Mouse (Mus musculus) intestine, embryonic 16.5 days (tissue): ENCODE results near the gene Cobl. TPM values are rescaled to one million over a fixed set of nuclear protein-coding genes. Genes with fewer than 3 reads are reported as not detected.

Experiments used
- ATAC-seq: fragments of 200-750 bp; cut with Nextera tagmentation; 2 replicates; pipeline ENCODE4 v1.8.0; 2017; ENCODE audit warnings: moderate TSS enrichment, moderate library complexity
- H3K27ac ChIP-seq: fragments of 300-500 bp; sonication (generic); 2 replicates; pipeline ENCODE4 v1.5.1; 2014; ENCODE audit warnings: mild to moderate bottlenecking, low read length
- H3K27me3 ChIP-seq: fragments of 300-500 bp; sonication (generic); replicated peaks from 2 replicates; pipeline ENCODE4 v1.6.1; 2014; ENCODE audit warnings: low read length, control low read depth, mixed read lengths; ENCODE audit not compliant: control insufficient read depth, insufficient read depth
- H3K36me3 ChIP-seq: fragments of 300-500 bp; sonication (generic); 2 replicates; pipeline ENCODE4 v1.6.1; 2014; ENCODE audit warnings: low read length, control low read depth; ENCODE audit not compliant: control insufficient read depth, insufficient read depth
- H3K4me1 ChIP-seq: fragments of 300-500 bp; sonication (generic); 2 replicates; pipeline ENCODE4 v1.6.1; 2014; ENCODE audit warnings: low read length, control low read depth, mixed read lengths; ENCODE audit not compliant: control insufficient read depth, insufficient read depth
- H3K4me2 ChIP-seq: fragments of 300-500 bp; sonication (generic); 2 replicates; pipeline ENCODE4 v1.6.1; 2014; ENCODE audit warnings: low read depth, low read length, control low read depth
- H3K4me3 ChIP-seq: fragments of 300-500 bp; sonication (generic); 2 replicates; pipeline ENCODE4 v1.5.1; 2014; ENCODE audit warnings: mild to moderate bottlenecking, low read length
- H3K9ac ChIP-seq: fragments of 300-500 bp; sonication (generic); 2 replicates; pipeline ENCODE4 v1.6.1; 2014; ENCODE audit warnings: low read depth, low read length
- H3K9me3 ChIP-seq: fragments of 300-500 bp; sonication (generic); 2 replicates; pipeline ENCODE4 v1.6.1; 2016; ENCODE audit warnings: low read length, control low read depth; ENCODE audit not compliant: control insufficient read depth
- WGBS: fragments of 180-500 bp; shearing (Covaris S2); extraction: QIAGEN DNeasy Blood & Tissue Kit; methylation state at CpG from one replicate; pipeline ENCODE4 v1.1.7; 2014; 5-methylcytosine and 5-hydroxymethylcytosine counted together
- polyA plus RNA-seq: library from polyadenylated mRNA; unstranded; fragments of >200 nt; fragmentation: Nextera tagmentation; extraction: Ambion mirVana; gene quantifications from 2 replicates; pipeline ENCODE4 v1.2.1, GENCODE M21; 2015

Gene Cobl
- polyA plus RNA-seq, 1 experiment from 2014 or later = 7.4 TPM

DNA sequence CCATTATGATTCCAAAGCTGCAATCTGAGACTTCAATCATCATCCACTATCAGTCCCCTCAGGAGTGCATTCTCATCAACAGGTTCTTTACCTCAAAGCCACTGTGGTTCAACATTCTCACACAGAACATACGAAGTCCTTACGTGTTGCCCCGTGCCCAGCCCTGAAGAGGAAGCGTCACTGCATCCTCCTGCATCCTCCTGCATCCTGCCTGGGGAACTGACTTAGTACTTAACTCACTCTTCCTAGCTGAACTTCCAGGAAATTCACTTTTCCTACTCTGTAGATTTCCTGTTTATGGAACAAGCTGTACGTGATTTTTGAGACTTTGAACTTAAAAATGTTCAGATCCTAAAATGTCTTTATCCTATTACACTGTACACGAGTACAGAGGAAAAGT, 153.3 kb downstream of the Cobl start:
- Histone ChIP-seq H3K36me3 (no peaks in the 10 kb centered on the region), H3K9me3 (no peaks in the 10 kb centered on the region), H3K9ac (no peak overlapping the region), H3K27ac (no peak overlapping the region), H3K27me3 (no peaks in the 10 kb centered on the region), H3K4me2 (no peak overlapping the region), H3K4me1 (no peaks in the 10 kb centered on the region), H3K4me3 (no peak overlapping the region)
- WGBS = 78% methylated on average over 6 of the region's 6 CpGs
- ATAC-seq = no peak

DNA sequence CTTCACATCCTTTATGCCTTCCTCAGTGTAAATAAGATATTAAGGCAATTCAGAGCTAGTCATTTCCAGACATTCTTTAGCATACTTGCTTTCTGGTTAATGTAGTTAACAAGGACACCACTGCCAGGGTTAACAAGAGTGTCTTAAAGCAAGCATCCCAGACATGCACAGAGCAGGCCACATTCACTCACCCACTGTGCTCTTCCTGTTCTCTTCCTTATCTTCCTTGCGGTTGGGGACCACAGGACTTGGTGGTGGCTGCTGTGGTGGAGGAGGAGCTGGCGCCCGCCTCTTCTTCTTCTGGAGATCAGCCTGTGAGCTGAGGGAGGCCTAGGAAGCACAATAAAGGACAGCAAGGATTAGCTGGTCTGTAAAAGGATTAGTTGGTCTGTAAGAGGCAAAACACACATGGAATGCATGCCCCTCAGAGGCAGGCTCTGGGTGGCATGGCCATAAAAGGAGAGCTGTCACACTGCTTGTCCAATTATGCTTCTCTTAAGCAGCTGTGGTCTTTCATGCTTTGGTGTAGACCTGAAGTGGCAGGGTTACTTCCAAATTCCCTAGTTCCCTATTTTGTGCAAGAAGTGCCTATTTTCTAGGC, 155.2 kb downstream of the Cobl start:
- no peak overlapping the region for H3K4me3 ChIP-seq
- no peaks in the 10 kb centered on the region for H3K36me3 ChIP-seq
- no peak overlapping the region for H3K9ac ChIP-seq
- H3K27ac ChIP-seq = no peak overlapping the region
- H3K9me3 ChIP-seq = no peaks in the 10 kb centered on the region
- ATAC-seq = no peak
- H3K4me1 ChIP-seq = no peaks in the 10 kb centered on the region
- 58% methylated on average over 3 of the region's 3 CpGs for WGBS
- H3K27me3 ChIP-seq = no peaks in the 10 kb centered on the region
- no peak overlapping the region for H3K4me2 ChIP-seq

DNA sequence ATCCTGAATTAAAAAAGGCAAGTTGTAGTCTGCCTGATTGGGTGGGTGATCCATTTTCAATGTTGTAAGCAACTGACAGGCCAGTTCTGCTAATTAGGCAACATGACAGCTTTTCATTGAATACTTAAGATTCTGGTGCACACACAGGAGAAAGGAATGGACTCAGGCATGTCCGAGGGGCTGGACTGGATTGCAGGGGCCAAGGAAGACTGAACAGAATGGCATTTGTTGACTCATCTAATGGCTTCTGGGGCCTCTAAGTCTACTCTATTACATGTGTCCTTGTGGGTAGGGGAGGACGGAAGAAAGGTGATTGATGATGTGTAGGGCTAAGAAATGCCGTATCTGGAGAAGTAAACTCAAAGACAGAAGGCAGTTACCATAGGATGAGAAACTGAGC, 159.9 kb downstream of the Cobl start:
- H3K36me3 ChIP-seq = no peaks in the 10 kb centered on the region
- peaks cover 1% of the 10 kb centered on the region; the same call in 1 of the 2 replicates for H3K4me1 ChIP-seq
- H3K27me3 ChIP-seq = no peaks in the 10 kb centered on the region
- H3K27ac ChIP-seq = no peak overlapping the region
- 63% methylated on average over 3 of the region's 3 CpGs for WGBS
- H3K9me3 ChIP-seq = no peaks in the 10 kb centered on the region
- no peak overlapping the region for H3K4me3 ChIP-seq
- no peak overlapping the region for H3K9ac ChIP-seq
- no peak for ATAC-seq
- no peak overlapping the region for H3K4me2 ChIP-seq

DNA sequence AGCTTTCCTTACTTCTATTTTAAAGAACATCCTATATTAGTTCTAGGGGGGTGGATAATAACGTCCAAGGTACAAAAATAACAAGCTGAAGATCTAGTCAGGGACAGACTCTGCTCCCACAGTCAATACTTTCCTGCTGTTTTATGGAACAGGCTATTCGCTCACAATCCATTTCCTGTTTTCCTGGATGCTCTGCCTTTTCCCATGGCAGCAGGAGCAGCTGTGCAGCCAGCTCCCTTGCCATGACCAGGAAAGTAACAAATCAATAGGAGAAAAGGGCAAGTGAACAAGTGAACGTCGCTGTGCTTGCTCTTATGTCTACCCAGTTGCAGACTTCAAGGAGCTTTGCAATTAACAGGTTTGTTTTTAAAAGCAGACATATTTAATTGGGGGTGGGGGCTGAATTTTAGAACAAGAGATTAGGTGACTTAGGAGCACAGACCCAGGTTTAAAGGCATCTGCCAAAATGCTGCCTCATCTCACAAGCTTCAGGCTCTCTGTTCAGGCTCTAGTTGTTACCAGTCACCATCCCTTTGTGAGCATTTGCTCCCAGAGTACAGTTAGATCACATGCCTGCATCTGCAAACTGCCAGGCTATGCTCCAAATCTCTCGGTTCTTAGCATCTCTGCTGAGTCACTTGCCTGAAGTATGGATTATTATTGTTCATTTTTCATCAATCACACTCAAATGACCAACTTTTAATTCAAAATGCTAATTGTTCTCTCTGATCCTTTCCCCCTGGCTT, 164.9 kb downstream of the Cobl start:
- Histone ChIP-seq H3K4me3 (no peak overlapping the region), H3K4me2 (no peak overlapping the region), H3K27ac (peak overlapping the region; percentile 45; the same call in 1 of the 2 replicates), H3K9me3 (no peaks in the 10 kb centered on the region), H3K4me1 (peaks cover 4% of the 10 kb centered on the region; the same call in 1 of the 2 replicates), H3K9ac (no peak overlapping the region), H3K36me3 (no peaks in the 10 kb centered on the region), H3K27me3 (no peaks in the 10 kb centered on the region)
- 29% methylated on average over 5 of the region's 5 CpGs for WGBS
- 0 out of 2 replicates have a peak, but pooled peaks have one; percentile 16 for ATAC-seq

DNA sequence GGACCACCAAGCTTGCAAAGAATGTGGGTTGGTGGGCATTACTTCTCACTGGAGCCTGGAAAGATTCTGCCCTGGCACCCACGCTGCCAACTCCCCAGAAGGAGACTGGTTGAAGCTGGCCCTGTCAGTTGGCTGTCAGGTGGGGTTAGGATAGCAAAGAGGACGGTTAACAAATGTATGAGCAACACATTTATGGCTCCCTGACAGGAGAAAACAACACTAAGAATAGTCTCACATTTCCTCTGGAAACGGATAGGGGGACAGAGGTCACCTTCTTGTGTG, 173.2 kb downstream of the Cobl start:
- Histone ChIP-seq H3K9ac (no peak overlapping the region), H3K4me3 (no peak overlapping the region), H3K9me3 (no peaks in the 10 kb centered on the region), H3K4me2 (no peak overlapping the region), H3K36me3 (no peaks in the 10 kb centered on the region), H3K27ac (no peak overlapping the region), H3K4me1 (no peaks in the 10 kb centered on the region), H3K27me3 (no peaks in the 10 kb centered on the region)
- 27% methylated on average over 3 of the region's 3 CpGs for WGBS
- ATAC-seq = no peak

DNA sequence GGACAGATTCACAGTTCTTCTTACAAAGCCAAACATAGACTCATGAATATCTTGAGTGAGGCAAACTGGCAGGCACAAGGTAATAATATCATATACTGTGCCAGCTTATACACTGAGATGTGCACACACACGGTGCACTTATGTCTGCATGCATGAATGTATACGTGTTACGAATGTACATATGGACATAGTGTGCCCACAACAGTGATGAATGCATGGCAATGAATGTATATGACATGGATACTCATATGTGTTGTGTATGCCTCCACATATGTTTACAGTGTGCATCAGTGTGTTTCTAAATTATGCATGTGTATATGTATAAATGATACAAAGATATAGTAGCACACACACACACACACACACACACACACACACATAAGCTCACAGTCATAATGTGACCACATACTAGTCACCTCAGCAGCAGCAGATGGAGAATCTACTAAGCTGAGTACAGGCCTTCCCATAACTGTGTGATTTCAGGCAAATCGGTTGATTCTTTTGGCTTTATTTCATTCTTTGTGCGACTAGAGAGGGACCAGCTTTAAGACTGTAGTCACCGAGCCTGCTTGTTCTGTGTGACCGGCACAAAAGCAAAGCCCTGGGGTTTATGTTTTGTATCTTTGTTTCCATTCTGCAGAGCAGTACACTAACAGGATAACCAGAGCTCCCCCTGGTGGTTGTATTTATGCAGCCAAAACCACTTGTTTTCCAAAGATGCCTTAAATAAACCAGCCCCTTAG, 173.7 kb downstream of the Cobl start:
- ATAC-seq = 0 out of 2 replicates have a peak, but pooled peaks have one; percentile 50
- Histone ChIP-seq H3K4me3 (no peak overlapping the region), H3K4me1 (no peaks in the 10 kb centered on the region), H3K9me3 (no peaks in the 10 kb centered on the region), H3K9ac (no peak overlapping the region), H3K36me3 (no peaks in the 10 kb centered on the region), H3K27ac (no peak overlapping the region), H3K4me2 (no peak overlapping the region), H3K27me3 (no peaks in the 10 kb centered on the region)
- 47% methylated on average over 7 of the region's 7 CpGs for WGBS

DNA sequence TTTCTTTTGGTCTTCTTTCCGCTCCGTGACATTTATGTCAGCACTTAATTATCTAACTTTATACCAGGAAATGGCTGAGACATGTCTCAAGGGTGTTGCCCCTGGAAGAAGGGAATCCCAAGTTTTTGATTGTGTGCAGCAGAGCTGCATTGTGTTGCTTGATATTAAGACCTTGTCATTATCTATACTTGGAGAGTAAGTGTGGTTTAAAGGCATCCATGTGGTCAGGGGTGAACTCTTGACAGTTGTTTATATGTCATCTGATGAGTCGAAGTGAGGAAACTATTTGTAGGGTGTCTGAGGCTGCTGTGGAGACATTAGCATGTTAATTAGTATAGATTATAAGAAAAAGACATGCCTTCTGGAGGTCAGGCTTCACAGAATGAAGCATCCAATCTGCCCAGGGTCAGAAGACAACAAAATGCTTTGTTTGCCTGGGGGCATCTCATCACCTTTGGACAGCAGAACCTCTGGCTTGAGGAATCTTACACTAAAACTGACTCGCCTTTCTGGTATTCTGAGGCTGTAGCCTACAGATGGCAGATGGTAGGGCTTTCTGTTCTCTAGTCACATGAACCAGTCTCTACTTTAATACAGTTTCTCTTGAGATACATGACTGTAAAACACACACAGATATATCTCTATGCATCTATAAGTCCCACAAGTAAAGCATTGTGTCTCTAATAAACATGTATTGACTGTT, 179.3 kb downstream of the Cobl start:
- Histone ChIP-seq H3K4me3 (no peak overlapping the region), H3K9me3 (no peaks in the 10 kb centered on the region), H3K4me2 (no peak overlapping the region), H3K9ac (no peak overlapping the region), H3K36me3 (no peaks in the 10 kb centered on the region), H3K27me3 (no peaks in the 10 kb centered on the region), H3K27ac (no peak overlapping the region), H3K4me1 (no peaks in the 10 kb centered on the region)
- no peak for ATAC-seq
- 83% methylated on average over 4 of the region's 4 CpGs for WGBS

DNA sequence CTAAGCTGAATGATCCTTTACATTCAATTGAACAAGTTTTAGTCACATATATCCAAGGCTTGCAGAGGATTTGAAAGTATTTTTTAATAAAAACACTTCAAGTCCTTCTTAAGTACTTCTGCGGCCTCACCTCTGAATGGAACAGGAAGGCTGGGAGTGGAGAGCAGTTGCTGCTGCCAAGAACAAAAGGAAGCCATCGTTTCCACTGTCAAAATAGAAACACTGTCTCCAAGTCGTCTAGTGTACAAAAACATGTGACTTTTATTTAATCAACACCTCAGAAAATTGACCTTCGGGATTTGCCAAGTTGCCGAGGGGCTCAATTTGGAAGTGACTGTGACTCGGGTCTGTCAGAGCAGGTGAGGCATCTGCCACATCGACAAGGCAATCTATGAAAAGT, 184.0 kb downstream of the Cobl start:
- no peaks in the 10 kb centered on the region for H3K27me3 ChIP-seq

DNA sequence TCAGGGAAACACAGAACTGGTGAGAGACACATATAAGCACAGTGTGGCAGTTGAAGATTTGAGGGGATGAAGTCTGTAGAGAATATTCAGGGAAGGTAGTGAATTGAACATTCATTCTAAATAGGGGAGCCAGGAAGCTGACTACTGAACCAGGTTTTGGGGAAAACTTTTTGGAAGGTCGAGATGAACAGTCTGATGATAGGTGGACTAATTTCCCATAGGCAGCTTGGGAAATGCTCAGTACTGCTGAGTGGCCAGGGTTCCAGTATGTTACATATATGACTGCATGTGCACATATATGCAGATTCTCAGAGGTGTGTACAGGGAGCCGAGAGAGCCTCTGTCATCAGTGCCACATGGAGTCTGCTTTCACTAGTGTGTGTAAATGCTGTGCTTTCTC, 190.5 kb downstream of the Cobl start:
- no peak for ATAC-seq
- Histone ChIP-seq H3K4me3 (no peak overlapping the region), H3K9ac (no peak overlapping the region), H3K4me2 (no peak overlapping the region), H3K9me3 (no peaks in the 10 kb centered on the region), H3K27ac (no peak overlapping the region), H3K36me3 (no peaks in the 10 kb centered on the region), H3K27me3 (no peaks in the 10 kb centered on the region), H3K4me1 (no peaks in the 10 kb centered on the region)
- 75% methylated on average over 2 of the region's 2 CpGs for WGBS

More for the DNA sequence above, 184.0 kb downstream of the Cobl start:
- H3K27ac ChIP-seq = no peak overlapping the region
- no peak overlapping the region for H3K4me2 ChIP-seq
- H3K9ac ChIP-seq = no peak overlapping the region
- H3K9me3 ChIP-seq = no peaks in the 10 kb centered on the region
- no peaks in the 10 kb centered on the region for H3K4me1 ChIP-seq
- WGBS = 61% methylated on average over 7 of the region's 7 CpGs
- no peak overlapping the region for H3K4me3 ChIP-seq
- ATAC-seq = no peak
- no peaks in the 10 kb centered on the region for H3K36me3 ChIP-seq
